Mouse (Mus musculus) hindbrain, embryonic 14.5 days (tissue): ENCODE measurements around the gene Cep63. TPM values are rescaled to one million over a fixed set of nuclear protein-coding genes. Genes with fewer than 3 reads are reported as not detected.

Experiments used
- ATAC-seq: fragments of 200-750 bp; cut with Nextera tagmentation; 2 replicates; pipeline ENCODE4 v1.8.0; 2017; ENCODE audit warnings: moderate number of reproducible peaks, mild to moderate bottlenecking, moderate TSS enrichment, moderate library complexity; ENCODE audit not compliant: low FRiP score
- DNase-seq: peaks from one replicate; pipeline ENCODE4 v3.0.0-alpha.2; 2015; ENCODE audit warnings: low spot score
- H3K27ac ChIP-seq: fragments of 300-500 bp; sonication (generic); 2 replicates; pipeline ENCODE4 v1.5.1; 2014; ENCODE audit warnings: mild to moderate bottlenecking, moderate library complexity
- H3K27me3 ChIP-seq: fragments of 300-500 bp; sonication (generic); 2 replicates; pipeline ENCODE4 v1.6.1; 2014; ENCODE audit warnings: mild to moderate bottlenecking, low read length, mixed read lengths; ENCODE audit not compliant: control insufficient read depth, insufficient read depth
- H3K36me3 ChIP-seq: fragments of 300-500 bp; sonication (generic); replicated peaks from 2 replicates; pipeline ENCODE4 v1.6.1; 2014; ENCODE audit not compliant: control insufficient read depth, insufficient read depth
- H3K4me1 ChIP-seq: fragments of 300-500 bp; sonication (generic); replicated peaks from 2 replicates; pipeline ENCODE4 v1.6.1; 2014; ENCODE audit warnings: antibody characterized with exemption, low read length, mixed read lengths; ENCODE audit not compliant: control insufficient read depth, insufficient read depth
- H3K4me2 ChIP-seq: fragments of 300-500 bp; sonication (generic); replicated peaks from 2 replicates; pipeline ENCODE4 v1.6.1; 2014; ENCODE audit warnings: mild to moderate bottlenecking, moderate library complexity
- H3K4me3 ChIP-seq: fragments of 300-500 bp; sonication (generic); replicated peaks from 2 replicates; pipeline ENCODE4 v1.5.1; 2014; ENCODE audit warnings: mild to moderate bottlenecking, low read length
- H3K9ac ChIP-seq: fragments of 300-500 bp; sonication (generic); 2 replicates; pipeline ENCODE4 v1.6.1; 2014
- H3K9me3 ChIP-seq: fragments of 300-500 bp; sonication (generic); 2 replicates; pipeline ENCODE4 v1.6.1; 2016; ENCODE audit warnings: low read length; ENCODE audit not compliant: control insufficient read depth
- WGBS: fragments of 180-500 bp; shearing (Covaris S2); extraction: QIAGEN DNeasy Blood & Tissue Kit; methylation state at CpG from one replicate; pipeline ENCODE4 v1.1.7; 2014; 5-methylcytosine and 5-hydroxymethylcytosine counted together
- polyA plus RNA-seq: library from polyadenylated mRNA; unstranded; fragments of >200 nt; fragmentation: Nextera tagmentation; extraction: Ambion mirVana; gene quantifications from 2 replicates; pipeline ENCODE4 v1.2.1, GENCODE M21; 2014

The Cep63 gene
- polyA plus RNA-seq, 1 experiment from 2014 or later: 35.7 TPM

DNA sequence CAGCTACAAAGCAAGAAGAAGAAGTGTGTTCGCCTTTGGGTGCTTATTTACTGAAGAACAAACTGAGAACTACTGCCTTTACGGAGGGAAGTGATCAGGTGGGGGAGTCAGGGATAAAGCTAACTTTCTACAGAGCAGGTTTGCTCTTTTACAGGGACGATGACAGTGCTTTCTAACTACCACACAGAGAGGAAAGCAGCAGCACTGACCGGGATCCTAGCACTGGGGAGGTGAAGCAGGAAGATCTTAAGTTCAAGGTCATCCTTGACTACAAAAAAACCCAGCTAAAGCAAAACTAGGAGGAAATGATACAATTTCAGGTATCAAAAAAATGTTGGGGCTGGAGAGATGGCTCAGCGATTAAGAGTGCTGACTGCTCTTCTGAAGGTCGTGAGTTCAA lies 3.5 kb downstream of the Cep63 start:
- H3K4me2 ChIP-seq: no peak overlapping the region
- H3K27ac ChIP-seq: no peak overlapping the region
- WGBS: 88% methylated on average over 6 of the region's 6 CpGs
- H3K4me1 ChIP-seq: peaks cover 16% of the 10 kb centered on the region
- H3K27me3 ChIP-seq: no peaks in the 10 kb centered on the region
- no peak for ATAC-seq
- no peak for DNase-seq
- H3K4me3 ChIP-seq: no peak overlapping the region
- no peak overlapping the region for H3K9ac ChIP-seq
- no peaks in the 10 kb centered on the region for H3K9me3 ChIP-seq
- peaks cover 6% of the 10 kb centered on the region; the same call in 1 of the 2 replicates for H3K36me3 ChIP-seq

DNA sequence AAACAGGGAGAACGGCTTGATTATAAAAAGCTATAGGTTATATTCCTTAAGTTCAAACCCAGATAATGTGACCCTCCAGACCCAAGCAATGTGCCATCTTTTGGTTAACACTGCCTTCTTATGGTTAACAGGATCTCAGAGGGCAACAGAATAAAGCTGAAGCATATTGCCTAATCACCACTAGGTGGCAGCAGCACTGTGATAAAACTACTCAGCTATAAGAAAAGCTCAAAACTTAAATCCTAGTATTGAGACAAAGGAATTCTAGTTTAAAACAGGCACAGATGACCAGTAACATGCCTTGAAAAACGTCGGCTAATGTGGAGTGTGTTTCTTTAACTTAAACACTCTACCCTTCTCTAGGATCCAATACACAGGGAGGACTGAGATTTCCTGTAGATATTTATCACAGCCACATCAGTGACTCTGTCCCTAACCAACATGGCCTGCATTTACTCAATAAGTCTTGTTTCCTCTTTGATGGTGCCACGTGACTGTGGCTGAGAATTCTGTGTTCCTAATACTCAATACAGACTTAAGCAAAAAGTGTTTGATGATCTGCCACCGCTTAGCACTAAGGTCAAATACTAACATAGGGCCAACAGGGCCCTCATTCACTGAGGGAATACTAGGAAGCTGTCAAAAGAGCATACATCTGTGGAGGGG lies 4.0 kb downstream of the Cep63 start:
- WGBS: 38% methylated on average over 5 of the region's 5 CpGs
- Histone ChIP-seq H3K27me3 (no peaks in the 10 kb centered on the region), H3K9ac (no peak overlapping the region), H3K4me3 (no peak overlapping the region), H3K9me3 (no peaks in the 10 kb centered on the region), H3K4me2 (no peak overlapping the region), H3K36me3 (peaks cover 7% of the 10 kb centered on the region; the same call in 1 of the 2 replicates), H3K27ac (no peak overlapping the region), H3K4me1 (peaks cover 14% of the 10 kb centered on the region)
- no peak for ATAC-seq
- peak; percentile 87 for DNase-seq

DNA sequence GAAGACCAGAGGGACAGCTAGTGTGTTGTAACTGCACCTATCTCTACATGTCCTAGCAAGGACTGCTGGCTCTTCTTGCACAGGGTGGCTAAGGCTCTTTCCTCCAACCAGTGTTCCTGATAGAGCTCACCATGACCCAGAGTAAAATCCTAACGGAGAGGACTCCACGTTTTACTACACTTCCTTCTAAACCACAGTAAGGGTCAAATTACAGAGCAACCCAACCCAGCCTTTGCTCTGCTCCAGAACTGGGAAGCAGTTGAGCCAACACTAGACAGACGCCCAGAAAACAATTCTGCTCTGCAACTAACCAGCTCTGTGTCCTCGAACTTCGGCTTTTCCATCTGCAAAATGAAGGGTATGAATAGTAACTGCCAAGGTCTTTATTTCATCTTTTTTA lies 4.9 kb downstream of the Cep63 start:
- Histone ChIP-seq H3K9ac (no peak overlapping the region), H3K9me3 (no peaks in the 10 kb centered on the region), H3K4me2 (no peak overlapping the region), H3K4me3 (no peak overlapping the region), H3K27ac (no peak overlapping the region), H3K4me1 (peaks cover 10% of the 10 kb centered on the region), H3K36me3 (peaks cover 11% of the 10 kb centered on the region; the same call in 1 of the 2 replicates), H3K27me3 (no peaks in the 10 kb centered on the region)
- 84% methylated on average over 5 of the region's 5 CpGs for WGBS
- ATAC-seq (no peak), DNase-seq (no peak)

- 86% methylated on average over 9 of the region's 9 CpGs for WGBS
- H3K4me2 ChIP-seq: no peak overlapping the region
- H3K9me3 ChIP-seq: no peaks in the 10 kb centered on the region
- H3K4me3 ChIP-seq: no peak overlapping the region
- ATAC-seq (no peak), DNase-seq (no peak)
- no peak overlapping the region for H3K27ac ChIP-seq
- H3K36me3 ChIP-seq: peaks cover 51% of the 10 kb centered on the region
- no peaks in the 10 kb centered on the region for H3K4me1 ChIP-seq
- H3K9ac ChIP-seq: no peak overlapping the region
- H3K27me3 ChIP-seq: no peaks in the 10 kb centered on the region
Measured at GRCm38 (mm10) chr9:102616267-102616666, 10.1 kb downstream of the Cep63 start.

DNA sequence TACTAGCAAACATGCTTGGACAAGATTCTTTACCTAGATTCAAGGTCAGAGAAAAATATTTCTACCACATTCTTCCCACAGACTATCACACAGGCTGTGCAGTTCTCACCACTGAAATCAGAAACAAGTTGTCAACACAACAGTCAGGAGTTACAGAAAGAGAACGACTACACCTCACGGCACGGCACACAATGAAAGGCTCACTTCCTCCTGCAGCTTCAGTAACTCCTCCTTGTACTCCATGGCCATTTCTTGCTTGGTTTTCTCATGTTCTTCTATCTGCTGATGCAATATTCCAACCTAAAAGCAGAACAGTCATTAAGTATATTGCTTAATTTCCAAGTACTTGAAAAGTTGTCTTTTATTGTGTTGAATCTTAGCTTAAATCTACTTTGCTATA lies 11.3 kb downstream of the Cep63 start:
- ATAC-seq (no peak), DNase-seq (no peak)
- peaks cover 61% of the 10 kb centered on the region for H3K36me3 ChIP-seq
- H3K9me3 ChIP-seq: no peaks in the 10 kb centered on the region
- no peaks in the 10 kb centered on the region for H3K27me3 ChIP-seq
- H3K27ac ChIP-seq: no peak overlapping the region
- no peak overlapping the region for H3K4me3 ChIP-seq
- H3K4me2 ChIP-seq: no peak overlapping the region
- H3K4me1 ChIP-seq: no peaks in the 10 kb centered on the region
- no peak overlapping the region for H3K9ac ChIP-seq
- WGBS: 94% methylated on average over 3 of the region's 3 CpGs

DNA sequence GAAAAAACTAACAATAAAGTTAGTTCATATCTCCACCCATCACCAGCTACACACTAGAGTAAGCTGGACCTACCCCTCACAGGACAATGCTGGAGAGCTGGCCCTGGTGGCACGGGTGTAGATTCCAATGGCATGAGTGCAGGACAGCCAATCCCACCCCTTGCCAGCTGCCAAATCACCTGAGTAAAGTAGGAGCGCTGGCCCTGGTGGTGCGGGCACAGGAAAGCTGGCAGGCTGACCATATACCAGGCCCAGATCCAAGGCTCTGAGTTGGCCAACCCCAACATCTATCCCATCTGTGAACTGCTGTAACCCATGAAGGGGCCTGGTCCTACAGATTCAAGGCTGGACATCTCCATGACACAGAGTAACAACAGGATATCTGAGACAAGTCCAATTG lies 17.1 kb downstream of the Cep63 start:
- ATAC-seq (no peak), DNase-seq (no peak)
- WGBS: 93% methylated on average over 3 of the region's 3 CpGs
- Histone ChIP-seq H3K4me1 (no peaks in the 10 kb centered on the region), H3K4me3 (no peak overlapping the region), H3K27ac (no peak overlapping the region), H3K36me3 (peaks cover 42% of the 10 kb centered on the region), H3K9ac (no peak overlapping the region), H3K9me3 (no peaks in the 10 kb centered on the region), H3K4me2 (no peak overlapping the region), H3K27me3 (no peaks in the 10 kb centered on the region)

DNA sequence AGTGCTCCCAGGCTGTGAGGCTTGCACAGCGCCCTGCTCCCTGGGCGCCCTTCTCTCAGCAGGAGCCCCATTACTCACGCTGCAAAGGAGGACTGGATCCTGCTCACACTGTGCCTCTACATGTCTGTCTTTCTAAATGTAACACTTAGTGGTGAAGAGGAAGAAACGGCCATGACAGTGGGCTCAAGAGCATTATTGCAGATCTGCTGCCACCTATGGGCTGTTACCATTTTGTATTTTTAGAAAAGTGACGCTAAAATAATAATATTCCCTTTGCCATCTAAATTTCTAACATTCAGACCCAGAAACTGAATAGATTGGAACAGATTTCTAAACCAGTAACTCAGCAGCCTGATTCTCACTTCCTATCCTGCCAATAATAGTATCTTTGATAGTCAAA lies 18.9 kb downstream of the Cep63 start:
- 75% methylated on average over 5 of the region's 5 CpGs for WGBS
- Histone ChIP-seq H3K9ac (no peak overlapping the region), H3K27me3 (no peaks in the 10 kb centered on the region), H3K4me1 (no peaks in the 10 kb centered on the region), H3K4me2 (no peak overlapping the region), H3K9me3 (no peaks in the 10 kb centered on the region), H3K36me3 (peaks cover 31% of the 10 kb centered on the region), H3K4me3 (no peak overlapping the region), H3K27ac (no peak overlapping the region)
- no peak for DNase-seq
- ATAC-seq: no peak

DNA sequence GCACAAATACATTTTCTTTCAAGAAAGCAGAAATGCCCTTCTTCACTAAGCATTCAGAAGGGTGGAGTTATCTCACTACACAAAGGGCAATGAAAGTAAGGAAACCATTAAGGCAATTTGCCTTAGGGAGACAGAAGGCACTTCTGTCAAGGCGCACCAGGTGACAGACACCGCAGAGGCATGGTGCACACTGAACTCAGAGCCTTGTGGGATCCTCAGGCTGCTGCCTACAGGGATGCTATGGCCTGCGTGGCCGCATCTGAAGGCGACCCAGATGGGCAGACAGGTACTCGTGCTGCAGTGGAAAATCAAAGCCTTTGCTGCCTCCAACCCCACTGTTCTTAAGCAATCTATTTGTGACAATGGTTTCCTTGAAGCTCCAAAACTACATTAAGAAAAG lies 21.2 kb downstream of the Cep63 start:
- ATAC-seq: no peak
- Histone ChIP-seq H3K4me3 (no peak overlapping the region), H3K27ac (no peak overlapping the region), H3K4me2 (no peak overlapping the region), H3K9ac (no peak overlapping the region), H3K27me3 (no peaks in the 10 kb centered on the region), H3K36me3 (peaks cover 35% of the 10 kb centered on the region), H3K9me3 (no peaks in the 10 kb centered on the region), H3K4me1 (no peaks in the 10 kb centered on the region)
- 63% methylated on average over 6 of the region's 6 CpGs for WGBS
- no peak for DNase-seq

DNA sequence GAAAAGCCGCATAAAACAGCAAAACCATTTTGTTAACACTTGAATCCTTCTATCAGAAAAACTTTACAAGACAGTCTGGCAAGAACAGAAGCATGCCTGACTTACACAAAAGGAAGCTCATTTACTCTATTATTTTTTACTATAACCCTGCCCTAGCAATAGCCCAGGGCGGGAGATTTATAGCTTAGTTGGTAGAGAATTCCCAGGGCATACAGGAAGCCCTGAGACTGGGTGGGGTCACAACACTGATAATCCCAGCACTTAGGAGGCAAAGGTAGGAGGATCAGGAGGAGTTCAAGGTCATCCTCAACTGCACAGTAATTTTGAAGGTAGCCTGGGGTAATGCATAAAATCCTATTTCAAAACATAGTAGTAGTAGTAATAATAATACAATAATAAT lies 24.7 kb downstream of the Cep63 start:
- Histone ChIP-seq H3K9ac (no peak overlapping the region), H3K9me3 (no peaks in the 10 kb centered on the region), H3K27ac (no peak overlapping the region), H3K4me1 (no peaks in the 10 kb centered on the region), H3K27me3 (no peaks in the 10 kb centered on the region), H3K4me3 (no peak overlapping the region), H3K36me3 (peaks cover 36% of the 10 kb centered on the region), H3K4me2 (no peak overlapping the region)
- ATAC-seq (no peak), DNase-seq (no peak)
- WGBS: 94% methylated on average over 2 of the region's 2 CpGs

GRCm38 (mm10) chr9:102601187-102601586 lies 25.1 kb downstream of the Cep63 start:
- H3K4me2 ChIP-seq: no peak overlapping the region
- no peak overlapping the region for H3K9ac ChIP-seq
- peaks cover 41% of the 10 kb centered on the region for H3K36me3 ChIP-seq
- no peaks in the 10 kb centered on the region for H3K4me1 ChIP-seq
- DNase-seq (no peak), ATAC-seq (no peak)
- no peak overlapping the region for H3K27ac ChIP-seq
- whole genome bisulfite sequencing: 84% methylated on average over 2 of the region's 2 CpGs
- no peaks in the 10 kb centered on the region for H3K9me3 ChIP-seq
- H3K27me3 ChIP-seq: no peaks in the 10 kb centered on the region
- H3K4me3 ChIP-seq: no peak overlapping the region
